Mouse (Mus musculus) small intestine, adult 2 months (tissue): ENCODE results near the gene Krt35. TPM values are rescaled to one million over a fixed set of nuclear protein-coding genes. Genes with fewer than 3 reads are reported as not detected.
A peak's percentile ranks its signal among the peaks of the same experiment; 100 is the strongest.

Experiments
- H3K27ac ChIP-seq: fragments of 200-500 bp; 2 replicates; pipeline ENCODE4 v1.5.1; 2012; ENCODE audit warnings: low read depth, low read length, control low read depth, inconsistent platforms; ENCODE audit not compliant: insufficient read depth
- H3K27me3 ChIP-seq: fragments of 200-500 bp; 2 replicates; pipeline ENCODE4 v1.6.1; 2012; ENCODE audit warnings: mild to moderate bottlenecking, moderate library complexity, low read length, inconsistent platforms; ENCODE audit not compliant: control insufficient read depth, insufficient read depth
- H3K36me3 ChIP-seq: fragments of 200-500 bp; 2 replicates; pipeline ENCODE4 v1.6.1; 2012; ENCODE audit warnings: mild to moderate bottlenecking, low read length, control low read depth, inconsistent platforms; ENCODE audit not compliant: control insufficient read depth, insufficient read depth
- H3K4me1 ChIP-seq: fragments of 200-500 bp; 2 replicates; pipeline ENCODE4 v1.6.1; 2012; ENCODE audit warnings: low read length, inconsistent platforms, mixed read lengths; ENCODE audit not compliant: control insufficient read depth, insufficient read depth, insufficient read length
- H3K4me3 ChIP-seq: fragments of 200-500 bp; 2 replicates; pipeline ENCODE4 v1.5.1; 2012; ENCODE audit warnings: low read depth, mild to moderate bottlenecking, control low read depth, inconsistent platforms, low read length, moderate library complexity
- CTCF ChIP-seq: fragments of 200-500 bp; IDR thresholded peaks from 2 replicates; pipeline ENCODE4 v1.5.1; 2012; ENCODE audit warnings: low read depth, mild to moderate bottlenecking, control low read depth, inconsistent platforms, low read length, moderate library complexity, mixed read lengths; ENCODE audit not compliant: insufficient replicate concordance, insufficient read length; ENCODE audit errors: extremely low read depth
- POLR2A ChIP-seq: fragments of 200-500 bp; IDR thresholded peaks from 2 replicates; pipeline ENCODE4 v1.6.1; 2012; ENCODE audit warnings: low read depth, mild to moderate bottlenecking, control low read depth, inconsistent platforms, low read length, moderate library complexity
- WGBS: fragments of 180-500 bp; shearing (Covaris S2); methylation state at CpG from one replicate; pipeline ENCODE4 v1.1.7; 2018; 5-methylcytosine and 5-hydroxymethylcytosine counted together
- polyA plus RNA-seq: library from polyadenylated mRNA; depleted of rRNA; stranded (reverse); fragments of >200 nt; gene quantifications from 2 replicates; pipeline ENCODE4 v1.2.3, GENCODE M21; 2012

Krt35 gene
- polyA plus RNA-seq, 1 experiment = not detected

- WGBS = 87% methylated on average over 15 of the region's 15 CpGs
- no peak for TF ChIP-seq CTCF
- TF ChIP-seq POLR2A = no peak
- H3K4me3 ChIP-seq = no peak overlapping the region
- no peaks in the 10 kb centered on the region for H3K36me3 ChIP-seq
- no peaks in the 10 kb centered on the region for H3K27me3 ChIP-seq
- peaks cover 5% of the 10 kb centered on the region for H3K4me1 ChIP-seq
- no peak overlapping the region for H3K27ac ChIP-seq
Measured at GRCm38 (mm10) chr11:100102693-100103429, 6.8 kb upstream of the Krt35 start.

- WGBS = 89% methylated on average over 4 of the region's 4 CpGs
- H3K4me3 ChIP-seq = no peak overlapping the region
- no peaks in the 10 kb centered on the region for H3K27me3 ChIP-seq
- no peaks in the 10 kb centered on the region for H3K36me3 ChIP-seq
- no peak for TF ChIP-seq POLR2A
- peaks cover 4% of the 10 kb centered on the region for H3K4me1 ChIP-seq
- no peak overlapping the region for H3K27ac ChIP-seq
Measured at GRCm38 (mm10) chr11:100100391-100100790, 4.3 kb upstream of the Krt35 start.

DNA sequence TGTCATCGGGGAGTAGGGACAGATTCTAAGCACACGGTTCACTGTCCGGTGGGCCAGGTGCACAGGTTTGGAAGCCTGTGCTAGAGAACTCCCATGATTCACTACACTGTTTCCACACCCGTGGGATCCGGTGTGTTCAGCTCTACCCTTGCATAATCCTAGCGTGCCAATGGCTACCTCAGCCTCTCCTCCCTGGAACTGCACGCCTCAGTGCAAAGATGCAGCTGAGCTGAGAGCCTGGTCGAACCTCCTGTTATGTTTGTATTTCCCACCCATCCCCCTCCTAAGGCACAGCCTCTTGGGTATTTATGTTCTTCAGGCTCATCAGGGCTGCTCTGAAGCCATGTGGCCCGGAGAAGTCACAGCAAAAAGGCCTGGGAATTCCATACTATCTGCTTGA is 1.8 kb upstream of the Krt35 start:
- 74% methylated on average over 9 of the region's 9 CpGs for WGBS
- Histone ChIP-seq H3K27me3 (no peaks in the 10 kb centered on the region), H3K36me3 (no peaks in the 10 kb centered on the region), H3K4me3 (no peak overlapping the region), H3K27ac (no peak overlapping the region), H3K4me1 (peaks cover 1% of the 10 kb centered on the region; the same call in 1 of the 2 replicates)
- TF ChIP-seq POLR2A (no peak), CTCF (no peak)

DNA sequence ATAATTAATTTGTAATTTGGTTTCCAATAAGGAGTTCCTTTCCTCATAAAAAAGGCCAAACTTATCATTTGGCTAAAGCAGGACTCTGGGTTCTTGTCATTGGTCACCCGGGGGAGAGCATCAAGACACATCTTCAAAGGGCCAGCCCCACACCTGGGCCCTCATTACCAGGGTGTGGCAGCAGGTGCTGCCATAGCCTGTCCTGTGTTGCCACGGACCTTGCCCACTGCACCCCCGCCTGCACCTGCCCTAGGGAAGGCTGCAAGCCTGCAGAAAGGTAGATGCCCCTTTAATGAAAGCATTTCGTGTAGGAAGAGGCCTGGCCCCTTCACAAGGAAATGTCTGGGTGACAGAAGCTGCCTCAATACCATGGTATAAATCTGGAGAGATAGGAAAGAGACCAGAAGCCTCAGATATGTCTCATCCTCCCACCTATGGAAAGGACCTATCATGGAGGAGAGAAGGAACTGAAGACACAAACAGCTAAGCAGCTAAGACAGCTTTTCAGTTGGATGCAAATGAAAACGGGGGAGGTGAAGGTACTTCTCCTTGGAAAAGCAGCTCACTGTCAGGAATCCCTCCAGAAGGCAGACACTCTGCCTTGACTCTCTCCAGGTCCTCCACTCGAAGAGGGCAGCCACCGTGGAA is 7.5 kb downstream of the Krt35 start:
- no peaks in the 10 kb centered on the region for H3K36me3 ChIP-seq
- H3K4me1 ChIP-seq = peaks cover 9% of the 10 kb centered on the region; the same call in 1 of the 2 replicates
- H3K27ac ChIP-seq = no peak overlapping the region
- H3K27me3 ChIP-seq = no peaks in the 10 kb centered on the region
- 26% methylated on average over 7 of the region's 7 CpGs for whole genome bisulfite sequencing
- no peak overlapping the region for H3K4me3 ChIP-seq
- TF ChIP-seq POLR2A = no peak
- no peak for TF ChIP-seq CTCF

DNA sequence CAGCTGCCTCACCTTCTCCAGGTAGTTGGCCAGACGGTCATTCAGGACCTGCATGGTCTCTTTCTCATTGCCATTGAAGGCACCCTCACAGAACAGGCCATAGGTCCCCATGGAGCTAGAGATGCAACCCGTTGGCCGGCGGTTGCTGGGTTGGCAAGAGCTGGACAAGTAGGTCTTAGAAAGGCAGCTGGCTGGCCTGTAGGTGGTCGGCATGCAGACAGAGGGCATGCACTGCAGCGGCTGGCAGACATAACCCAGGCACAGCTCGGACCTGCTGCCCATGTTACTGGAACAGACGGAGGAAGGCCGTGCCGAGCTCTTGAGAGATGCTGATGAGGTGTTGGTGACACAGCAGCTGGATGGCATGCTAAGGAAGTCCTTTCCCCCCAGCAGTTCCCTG is 8.2 kb downstream of the Krt35 start, which contains the start of gene Krt32:
Gene Krt32 (minus strand): TSS at position 366 of the 400 bp plus-strand sequence.
- WGBS = 91% methylated on average over 10 of the region's 10 CpGs
- TF ChIP-seq CTCF (no peak), POLR2A (no peak)
- H3K27me3 ChIP-seq = no peaks in the 10 kb centered on the region
- no peak within 1 kb of the TSS for H3K4me3 ChIP-seq
- H3K4me1 ChIP-seq = peaks cover 8% of the 10 kb centered on the region; the same call in 1 of the 2 replicates
- no peak within 1 kb of the TSS for H3K27ac ChIP-seq
- no peaks in the 10 kb centered on the region for H3K36me3 ChIP-seq

DNA sequence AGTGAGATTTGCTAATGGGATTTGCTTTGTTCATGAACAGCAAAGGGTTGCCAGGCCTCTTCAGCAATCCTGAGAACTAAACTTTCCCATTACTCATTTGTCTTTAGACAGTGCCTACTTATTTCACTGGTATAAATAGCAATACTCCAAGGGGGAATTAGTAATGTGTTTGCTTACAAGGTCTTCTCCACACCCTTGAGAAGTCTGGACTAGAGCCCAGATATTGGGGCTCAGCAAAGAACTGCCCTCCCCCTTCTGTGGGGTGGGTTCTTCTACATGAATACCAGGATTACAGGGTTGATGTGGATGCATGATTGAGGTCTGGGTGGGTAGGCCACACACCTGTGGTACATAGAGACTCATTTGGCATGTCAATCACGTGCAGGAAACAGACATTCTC is 22.2 kb downstream of the Krt35 start:
- Histone ChIP-seq H3K4me1 (no peaks in the 10 kb centered on the region), H3K36me3 (no peaks in the 10 kb centered on the region), H3K27me3 (no peaks in the 10 kb centered on the region), H3K27ac (no peak overlapping the region), H3K4me3 (no peak overlapping the region)
- TF ChIP-seq POLR2A = no peak
- no peak for TF ChIP-seq CTCF
- WGBS = 39% methylated on average over 1 of the region's 1 CpGs

- Histone ChIP-seq H3K4me1 (no peaks in the 10 kb centered on the region; the same call in 1 of the 2 replicates), H3K27ac (no peak overlapping the region), H3K36me3 (no peaks in the 10 kb centered on the region), H3K4me3 (no peak overlapping the region), H3K27me3 (no peaks in the 10 kb centered on the region)
- no peak for TF ChIP-seq POLR2A
- peak; percentile 44; the same call in 1 of the 2 replicates for TF ChIP-seq CTCF
- WGBS = 54% methylated on average over 17 of the region's 17 CpGs
Measured at GRCm38 (mm10) chr11:100067293-100068036, 28.6 kb downstream of the Krt35 start.
